In the genomic region with DNA sequence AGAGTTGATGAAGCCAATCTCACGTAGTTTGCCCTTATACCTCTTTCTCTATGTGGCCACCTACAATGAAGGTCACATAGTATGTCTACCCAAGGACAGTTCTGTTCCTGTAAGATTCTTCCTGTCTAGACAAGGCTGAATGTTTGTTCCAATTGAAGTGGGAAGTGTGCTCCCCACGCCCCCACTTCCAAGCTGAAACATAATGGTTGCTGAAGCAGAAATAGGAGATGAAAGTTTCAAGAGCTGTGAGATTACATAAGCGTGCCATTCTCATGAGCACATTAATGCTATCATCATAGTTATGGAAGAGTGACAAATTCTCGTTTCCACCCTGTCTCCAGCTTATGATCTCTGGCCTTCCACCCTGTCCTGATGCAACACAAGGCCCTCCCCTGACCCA, we compare ENCODE assay signal across 23 mouse cellular contexts.
DNase-seq lines count a peak whose midpoint lies in the region; ATAC-seq lines count a peak whose summit lies in the region.
"Had no signal": no experiment of that assay in that cellular context is flagged by ENCODE, and none has a peak within 500 bp of the region (broad histone marks: within the 10 kb centered on the region; RNA-seq: fewer than 3 reads in every experiment).

No protein-coding gene starts in this region.

- peak; percentile 64 for ATAC-seq in frontal cortex, adult (ENCODE audit: low TSS enrichment)
- no peak for ATAC-seq in monocyte, adult 5-6 weeks (replicated peaks; ENCODE audit: insufficient number of reproducible peaks, low FRiP score, low TSS enrichment, poor library complexity, severe bottlenecking)
- ATAC-seq: activated CD4-positive, CD25-positive, alpha-beta regulatory T cell, adult 4 months; CD4-positive, CD25-positive, alpha-beta regulatory T cell, adult 4 months; forebrain, embryonic 14.5 days; Patski had no signal

- DNase-seq in frontal cortex, postnatal 10 days (ENCODE audit: low spot score in 2 of 2), result no peak
- DNase-seq in frontal cortex, postnatal 36 days (ENCODE audit: low spot score in 2 of 2), result peak; percentile 6 to 28
- no peak for DNase-seq in frontal cortex, postnatal 25 days (ENCODE audit: low spot score in 2 of 2)
- peak; percentile 17 for DNase-seq in right cerebral cortex, adult 18-20 months
- DNase-seq in right cerebral cortex, postnatal 4 days, result no peak
- DNase-seq in brain, adult 2 months (ENCODE audit: low read depth, low spot score), result peak; percentile 71
- DNase-seq: adrenal gland, adult 8-10 months; adrenal gland, postnatal 14 days; adrenal gland, postnatal 36 days; B cell, adult 2 months; cerebellum, adult 11 months; cerebellum, adult 18-20 months; cerebellum, adult 8-10 months; cerebellum, adult 9-11 months; cerebellum, postnatal 14 days; cerebellum, postnatal 36 days; embryo, embryonic 11 days had no signal

Comparison
In these comparisons a context has a peak if more than half of its experiments do, and no peak if none do; other contexts are left out.
1. DNase-seq: peak in frontal cortex, postnatal 36 days (2 of 2), right cerebral cortex, adult 18-20 months (single experiment) and brain, adult 2 months (single experiment); none in frontal cortex, postnatal 10 days (0 of 2), frontal cortex, postnatal 25 days (0 of 2) and right cerebral cortex, postnatal 4 days (single experiment).